Mouse (Mus musculus) heart, postnatal 0 days (tissue): ENCODE measurements around the gene Hoxb6. TPM values are rescaled to one million over a fixed set of nuclear protein-coding genes. Genes with fewer than 3 reads are reported as not detected.

Source experiments
- ATAC-seq: fragments of 200-750 bp; cut with Nextera tagmentation; 2 replicates; pipeline ENCODE4 v1.8.0; 2017; ENCODE audit warnings: low read depth, moderate number of reproducible peaks, moderate library complexity; ENCODE audit not compliant: insufficient read depth
- DNase-seq: peaks from one replicate; pipeline ENCODE4 v3.0.0-alpha.2; 2016; ENCODE audit warnings: low spot score
- H3K27ac ChIP-seq: fragments of 300-500 bp; sonication (generic); 2 replicates; pipeline ENCODE4 v1.5.1; 2014; ENCODE audit warnings: low read depth, mild to moderate bottlenecking
- H3K27me3 ChIP-seq: fragments of 300-500 bp; sonication (generic); 2 replicates; pipeline ENCODE4 v1.6.1; 2014; ENCODE audit warnings: low read length, mixed read lengths; ENCODE audit not compliant: control insufficient read depth, insufficient read depth
- H3K36me3 ChIP-seq: fragments of 300-500 bp; sonication (generic); replicated peaks from 2 replicates; pipeline ENCODE4 v1.6.1; 2014; ENCODE audit warnings: low read length, mixed read lengths; ENCODE audit not compliant: control insufficient read depth, insufficient read depth
- H3K4me1 ChIP-seq: fragments of 300-500 bp; sonication (generic); 2 replicates; pipeline ENCODE4 v1.6.1; 2014; ENCODE audit warnings: antibody characterized with exemption; ENCODE audit not compliant: control insufficient read depth, insufficient read depth
- H3K4me2 ChIP-seq: fragments of 300-500 bp; sonication (generic); 2 replicates; pipeline ENCODE4 v1.6.1; 2014; ENCODE audit warnings: low read depth, mild to moderate bottlenecking, low read length, moderate library complexity
- H3K4me3 ChIP-seq: fragments of 300-500 bp; sonication (generic); 2 replicates; pipeline ENCODE4 v1.5.1; 2014; ENCODE audit warnings: low read depth, low read length
- H3K9ac ChIP-seq: fragments of 300-500 bp; sonication (generic); replicated peaks from 2 replicates; pipeline ENCODE4 v1.6.1; 2014; ENCODE audit warnings: low read depth, low read length, mixed read lengths
- H3K9me3 ChIP-seq: fragments of 300-500 bp; sonication (generic); replicated peaks from 2 replicates; pipeline ENCODE4 v1.6.1; 2016; ENCODE audit warnings: low read length; ENCODE audit not compliant: control insufficient read depth
- CTCF ChIP-seq: IDR thresholded peaks from 2 replicates; pipeline ENCODE4 v1.5.1; 2016; ENCODE audit warnings: antibody characterized with exemption, control low read depth, low read depth
- EP300 ChIP-seq: IDR thresholded peaks from 2 replicates; pipeline ENCODE4 v1.6.1; 2016; ENCODE audit warnings: antibody characterized with exemption, low read depth
- WGBS: fragments of 180-500 bp; shearing (Covaris S2); extraction: QIAGEN DNeasy Blood & Tissue Kit; methylation state at CpG from one replicate; pipeline ENCODE4 v1.1.7; 2014; 5-methylcytosine and 5-hydroxymethylcytosine counted together
- polyA plus RNA-seq: library from polyadenylated mRNA; unstranded; fragments of >200 nt; fragmentation: Nextera tagmentation; extraction: Ambion mirVana; gene quantifications from 2 replicates; pipeline ENCODE4 v1.2.1, GENCODE M21; 2015
- total RNA-seq: library from RNA; depleted of rRNA; stranded (reverse); fragments of >200 nt; gene quantifications from 2 replicates; pipeline ENCODE4 v1.2.3, GENCODE M21; 2014; ENCODE audit warnings: low replicate concordance

Gene Hoxb6
- total and polyA plus RNA-seq, 2 experiments from 2014 or later: not detected

DNA sequence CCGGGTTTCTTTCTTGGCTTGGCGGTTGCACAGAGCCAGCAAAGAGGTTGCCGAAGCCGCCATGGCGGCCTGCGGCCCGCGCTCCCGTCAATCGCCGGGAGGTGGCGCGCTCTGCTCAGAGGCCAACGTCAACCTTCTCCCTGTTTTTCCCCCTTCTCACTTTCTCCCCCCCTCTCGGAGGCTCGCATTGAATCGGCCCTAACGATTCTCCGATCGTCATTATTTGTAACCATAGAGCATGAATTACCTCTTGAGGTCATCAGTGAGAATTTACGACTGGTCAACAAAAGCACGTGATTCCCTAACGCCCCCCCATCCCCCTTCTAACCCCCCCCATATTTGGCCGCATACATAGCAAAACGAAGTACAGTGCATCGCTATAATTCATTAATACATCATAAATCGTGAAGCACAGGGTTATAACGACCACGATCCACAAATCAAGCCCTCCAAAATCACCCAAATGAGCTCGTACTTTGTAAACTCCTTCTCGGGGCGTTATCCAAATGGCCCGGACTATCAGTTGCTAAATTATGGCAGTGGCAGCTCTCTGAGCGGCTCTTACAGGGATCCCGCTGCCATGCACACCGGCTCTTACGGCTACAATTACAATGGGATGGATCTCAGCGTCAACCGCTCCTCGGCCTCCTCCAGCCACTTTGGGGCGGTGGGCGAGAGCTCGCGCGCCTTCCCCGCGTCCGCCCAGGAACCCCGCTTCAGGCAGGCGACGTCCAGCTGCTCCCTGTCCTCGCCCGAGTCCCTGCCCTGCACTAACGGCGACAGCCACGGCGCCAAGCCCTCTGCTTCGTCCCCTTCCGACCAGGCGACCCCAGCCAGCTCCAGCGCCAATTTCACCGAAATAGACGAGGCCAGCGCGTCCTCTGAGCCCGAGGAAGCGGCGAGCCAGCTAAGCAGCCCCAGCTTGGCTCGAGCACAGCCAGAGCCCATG, 11.1 kb downstream of the Hoxb6 start, which contains the start of gene Hoxb5:
Gene Hoxb5, plus strand, starts transcription at position 186 of the 949 bp plus-strand sequence.
- Histone ChIP-seq H3K27ac (no peak within 1 kb of the TSS), H3K4me1 (no peaks in the 10 kb centered on the region), H3K9me3 (no peaks in the 10 kb centered on the region), H3K4me2 (peak within 1 kb of the TSS; percentile 41), H3K36me3 (no peaks in the 10 kb centered on the region), H3K27me3 (peaks cover 100% of the 10 kb centered on the region), H3K4me3 (peak within 1 kb of the TSS; percentile 23), H3K9ac (no peak within 1 kb of the TSS)
- ATAC-seq: no peak
- DNase-seq: no peak
- TF ChIP-seq EP300 (no peak), CTCF (peak; percentile 67)
- whole genome bisulfite sequencing: 1% methylated on average over 69 of the region's 69 CpGs

DNA sequence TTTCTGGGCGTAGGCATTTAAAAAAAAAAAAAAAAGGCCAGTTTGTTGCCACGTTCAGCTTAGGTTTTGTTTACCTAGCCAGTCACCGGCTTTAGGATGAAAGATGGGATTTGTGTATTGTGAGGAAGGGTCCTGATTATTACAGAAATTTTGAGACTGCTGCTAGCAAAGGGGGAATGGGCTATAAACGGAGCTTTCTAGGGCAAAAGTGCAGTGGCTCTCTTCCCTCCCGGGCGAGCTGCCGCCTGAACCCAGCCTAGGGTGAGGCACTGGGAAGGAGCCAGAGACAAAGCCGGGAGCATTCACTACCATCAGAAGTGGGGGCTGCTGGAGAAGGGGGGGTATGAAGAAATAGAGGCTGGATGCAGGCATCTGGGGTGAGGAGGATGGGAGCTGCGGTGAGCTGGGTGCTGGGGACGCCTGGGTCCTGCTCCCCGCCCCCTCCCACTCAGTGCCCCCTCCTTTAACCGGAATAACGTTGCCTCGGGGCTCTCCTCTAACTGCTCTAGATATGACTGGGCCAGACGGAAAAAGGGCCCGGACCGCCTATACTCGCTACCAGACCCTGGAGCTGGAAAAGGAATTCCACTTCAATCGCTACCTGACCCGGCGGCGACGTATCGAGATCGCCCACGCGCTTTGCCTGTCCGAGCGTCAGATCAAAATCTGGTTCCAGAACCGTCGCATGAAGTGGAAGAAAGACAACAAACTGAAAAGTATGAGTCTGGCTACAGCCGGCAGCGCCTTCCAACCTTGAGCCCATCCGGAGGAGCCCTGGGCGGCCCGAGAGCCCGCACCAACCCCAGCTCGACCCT, 12.3 kb downstream of the Hoxb6 start:
- H3K27me3 ChIP-seq: peaks cover 100% of the 10 kb centered on the region
- no peak for TF ChIP-seq EP300
- ATAC-seq (no peak), DNase-seq (no peak)
- no peak overlapping the region for H3K9ac ChIP-seq
- no peak overlapping the region for H3K27ac ChIP-seq
- H3K36me3 ChIP-seq: no peaks in the 10 kb centered on the region
- H3K9me3 ChIP-seq: no peaks in the 10 kb centered on the region
- peak overlapping the region; percentile 23 for H3K4me3 ChIP-seq
- peak overlapping the region; percentile 41 for H3K4me2 ChIP-seq
- WGBS: 4% methylated on average over 38 of the region's 38 CpGs
- H3K4me1 ChIP-seq: no peaks in the 10 kb centered on the region

DNA sequence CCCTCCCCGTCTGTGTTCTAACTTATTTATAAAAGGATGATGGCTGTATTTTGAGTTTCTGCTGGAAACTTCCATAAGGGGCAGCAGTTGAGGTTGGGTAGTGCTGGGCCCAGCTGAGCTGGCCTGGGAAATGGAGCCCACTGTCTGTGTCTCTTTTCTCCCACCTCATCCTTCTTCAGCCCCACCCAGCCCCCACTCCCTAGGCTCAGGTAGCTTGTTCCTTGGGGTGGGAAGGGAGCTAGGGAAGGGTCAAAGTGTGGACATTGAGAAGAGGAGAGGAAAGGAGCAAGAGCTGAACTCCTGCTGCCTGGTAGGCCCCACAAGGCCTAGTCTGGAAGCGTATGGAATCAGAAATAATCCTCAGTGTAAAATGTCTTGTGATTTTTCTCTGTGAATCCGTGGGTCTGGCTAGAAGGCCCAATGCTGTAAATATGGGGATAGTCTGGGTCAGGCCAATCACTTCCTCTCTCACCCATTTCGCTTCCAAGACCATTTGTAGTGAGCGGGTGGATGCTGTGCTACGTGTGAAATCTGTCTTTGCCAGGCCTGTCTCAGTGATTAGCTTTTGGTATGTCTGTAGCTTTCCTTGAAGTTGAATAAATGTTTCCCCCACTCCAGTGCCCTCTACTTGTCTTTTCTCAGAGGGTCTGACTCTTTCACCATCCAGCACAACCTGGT, 13.4 kb downstream of the Hoxb6 start:
- no peak for TF ChIP-seq CTCF
- TF ChIP-seq EP300: no peak
- ATAC-seq (no peak), DNase-seq (no peak)
- Histone ChIP-seq H3K9me3 (no peaks in the 10 kb centered on the region), H3K36me3 (no peaks in the 10 kb centered on the region), H3K9ac (no peak overlapping the region), H3K27ac (no peak overlapping the region), H3K4me2 (no peak overlapping the region), H3K27me3 (peaks cover 100% of the 10 kb centered on the region), H3K4me3 (no peak overlapping the region), H3K4me1 (no peaks in the 10 kb centered on the region)
- 60% methylated on average over 6 of the region's 6 CpGs for WGBS

DNA sequence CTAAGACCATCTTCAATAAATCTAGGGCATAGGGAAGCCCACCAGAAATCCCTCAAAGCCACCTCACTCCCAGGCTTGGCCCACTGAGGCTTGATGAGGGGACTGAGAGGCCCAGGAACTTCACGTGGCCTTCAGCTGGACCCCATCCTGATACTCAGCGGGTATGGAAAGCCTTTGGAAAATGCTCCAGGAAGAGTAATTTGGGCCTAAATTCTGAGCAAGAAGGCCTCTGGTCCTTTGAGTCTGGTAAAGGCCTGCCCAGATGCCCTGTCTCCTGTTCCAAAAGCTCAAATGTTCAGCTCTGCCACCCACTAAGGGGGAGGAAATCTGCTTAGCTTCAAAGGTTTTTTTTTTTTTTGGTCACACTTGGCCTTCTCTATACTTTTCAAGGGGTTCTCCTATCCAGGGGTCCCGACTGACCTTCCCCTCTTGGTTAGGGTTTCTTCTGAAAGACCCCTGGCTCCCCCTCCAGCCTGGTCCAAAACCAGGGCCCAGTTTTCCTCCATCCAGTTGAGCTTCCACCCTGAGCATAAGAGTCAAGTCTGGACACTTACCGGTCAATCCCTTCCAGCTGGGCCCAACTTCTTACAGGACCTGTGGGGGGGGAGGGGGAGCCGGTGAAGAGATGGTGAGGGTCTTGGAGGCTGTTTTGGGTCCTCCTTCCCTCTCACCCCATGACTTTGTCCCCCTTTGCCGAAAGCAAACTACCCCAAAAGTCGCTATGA, 14.1 kb downstream of the Hoxb6 start:
- no peaks in the 10 kb centered on the region for H3K9me3 ChIP-seq
- H3K4me3 ChIP-seq: no peak overlapping the region
- H3K9ac ChIP-seq: no peak overlapping the region
- DNase-seq (no peak), ATAC-seq (no peak)
- no peak overlapping the region for H3K4me2 ChIP-seq
- no peak overlapping the region for H3K27ac ChIP-seq
- no peaks in the 10 kb centered on the region for H3K36me3 ChIP-seq
- no peaks in the 10 kb centered on the region for H3K4me1 ChIP-seq
- peaks cover 100% of the 10 kb centered on the region for H3K27me3 ChIP-seq
- 32% methylated on average over 7 of the region's 7 CpGs for WGBS
- TF ChIP-seq CTCF (no peak), EP300 (no peak)

DNA sequence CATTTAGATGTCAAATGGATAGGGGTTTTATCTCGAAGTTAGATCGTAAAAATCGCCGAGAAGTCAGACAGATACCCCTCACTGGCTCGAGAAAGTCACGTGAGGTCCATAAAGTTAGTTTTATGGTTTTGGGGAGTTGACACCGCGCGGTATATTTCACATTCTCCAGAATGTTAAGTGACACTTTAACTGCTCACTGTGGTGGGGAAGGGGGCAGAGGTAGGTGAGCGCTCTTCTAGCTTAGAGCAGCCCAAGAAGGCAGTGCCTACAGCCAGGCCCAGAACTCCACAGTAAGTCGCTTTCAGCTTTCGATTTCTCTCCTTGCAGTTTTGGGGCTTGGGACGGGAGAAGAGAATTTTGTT, 14.6 kb downstream of the Hoxb6 start:
- TF ChIP-seq CTCF (no peak), EP300 (no peak)
- no peaks in the 10 kb centered on the region for H3K4me1 ChIP-seq
- H3K27ac ChIP-seq: no peak overlapping the region
- peaks cover 100% of the 10 kb centered on the region for H3K27me3 ChIP-seq
- no peaks in the 10 kb centered on the region for H3K36me3 ChIP-seq
- H3K9me3 ChIP-seq: no peaks in the 10 kb centered on the region
- H3K4me2 ChIP-seq: no peak overlapping the region
- 24% methylated on average over 13 of the region's 13 CpGs for WGBS
- H3K9ac ChIP-seq: no peak overlapping the region
- DNase-seq: no peak
- ATAC-seq: no peak
- no peak overlapping the region for H3K4me3 ChIP-seq
